Mouse (Mus musculus) retina, postnatal 1 day (tissue): Measurements from ENCODE around the gene AY358078.
"Not testable (repeated sequence)": the region's sequence is repeated elsewhere in the genome, so short reads cannot be mapped to it uniquely, and the experiment has no call there.

Experiments
- DNase-seq: peaks from one replicate; pipeline ENCODE4 v3.0.0-alpha.2; 2012

Gene AY358078

DNA sequence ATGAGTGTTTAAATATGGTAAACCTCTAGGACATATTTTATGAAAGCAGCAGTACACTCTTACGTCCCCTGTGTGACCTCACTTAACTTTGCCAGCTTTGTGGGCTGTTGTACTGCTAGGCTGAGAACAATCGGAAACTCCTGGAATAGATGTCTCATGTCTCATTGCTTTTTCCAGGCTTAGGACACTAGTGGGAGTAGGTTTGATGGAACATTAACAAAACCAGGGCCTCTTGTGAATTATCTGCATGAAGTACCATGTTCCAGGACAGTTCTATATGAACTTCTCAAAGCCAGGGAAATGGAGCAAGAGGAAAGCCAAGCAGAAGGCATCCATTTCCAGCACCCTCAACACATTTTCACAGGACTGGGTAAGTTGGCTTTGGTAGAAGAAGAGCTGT, at the start of gene AY358078:
TSS of gene AY358078 (plus strand) at position 301 of the 400 bp plus-strand sequence.
- DNase-seq, result no peak

DNA sequence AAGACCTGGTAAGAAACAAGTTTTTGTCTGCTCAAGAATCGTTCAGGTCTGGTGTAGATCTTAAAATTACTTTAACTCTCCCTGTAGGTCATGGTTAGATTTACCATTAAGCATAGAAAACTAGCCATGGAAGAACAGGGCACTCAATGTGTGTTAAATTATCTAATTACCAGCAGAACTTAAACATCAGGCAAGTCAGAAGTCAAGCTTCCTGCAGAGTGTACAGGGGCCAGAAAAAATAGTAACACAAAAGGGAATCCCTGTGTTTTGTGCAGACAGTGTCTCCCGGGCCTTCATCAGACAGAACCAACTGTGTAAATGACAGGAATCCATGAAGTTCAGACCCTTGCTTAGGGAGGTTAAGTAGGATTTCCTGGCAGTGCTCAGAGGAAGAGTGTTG, 43.9 kb upstream of the AY358078 start:
- no peak for DNase-seq

DNA sequence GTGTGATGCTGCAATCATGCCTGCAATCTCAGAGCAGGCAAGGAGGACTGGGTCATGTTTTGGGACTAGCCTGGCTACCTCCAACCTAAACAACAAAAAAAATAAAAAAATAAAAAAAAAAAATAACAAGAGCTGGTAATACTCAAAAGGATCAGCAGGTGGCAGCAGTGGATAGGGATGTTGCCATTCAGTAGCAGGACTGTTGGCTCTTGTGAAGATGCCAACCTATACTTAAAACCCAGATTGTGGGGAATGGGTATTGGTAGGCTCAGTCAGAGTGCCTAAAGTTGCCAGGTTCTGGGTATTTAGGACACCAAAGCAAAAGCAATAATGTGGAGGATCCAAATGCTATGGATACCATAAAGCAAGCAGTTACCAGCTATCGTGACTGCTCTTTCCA, 28.5 kb upstream of the AY358078 start:
- DNase-seq, result peak; percentile 25

DNA sequence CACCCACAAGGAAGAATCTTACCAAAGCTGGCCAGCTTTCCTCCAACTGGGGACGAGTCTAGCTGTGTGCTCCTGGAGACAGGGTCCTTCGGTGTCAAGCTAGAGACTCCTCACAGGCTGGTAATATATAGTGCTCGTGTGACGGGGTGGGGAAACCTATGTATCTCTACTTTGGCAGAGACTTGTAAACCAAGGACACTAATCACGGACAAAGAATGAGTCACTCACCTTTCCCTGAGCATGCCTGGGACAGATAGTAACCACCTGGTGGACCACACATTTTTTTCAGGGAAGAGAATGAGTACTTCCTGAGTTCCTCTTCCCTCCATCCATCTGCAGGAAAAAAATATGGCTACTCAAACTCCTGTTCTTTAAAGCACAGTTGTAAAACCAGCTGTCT, 26.4 kb upstream of the AY358078 start, which contains the start of gene Ang4:
TSS of gene Ang4 (minus strand) at position 101 of the 400 bp plus-strand sequence.
- no peak for DNase-seq

DNA sequence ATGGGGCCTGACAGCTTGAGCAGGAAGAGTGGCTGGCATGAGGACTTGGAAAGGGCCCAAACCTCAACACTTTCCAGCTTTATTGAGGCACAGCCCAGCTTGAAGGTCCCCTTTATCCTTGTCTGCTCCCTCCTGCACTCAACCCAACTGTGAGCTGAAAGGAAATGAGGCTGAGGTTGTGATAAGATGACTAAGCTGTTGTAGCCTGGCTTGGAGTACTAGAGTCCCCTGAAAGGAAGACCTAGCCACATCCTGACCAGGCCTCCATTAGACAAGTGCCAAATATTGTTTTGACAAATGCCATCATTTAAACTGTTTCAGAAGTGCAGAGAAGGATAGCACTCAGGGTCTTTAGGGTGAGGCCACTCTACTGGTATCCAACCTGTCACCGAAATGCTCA, 22.1 kb upstream of the AY358078 start:
- DNase-seq, result no peak

DNA sequence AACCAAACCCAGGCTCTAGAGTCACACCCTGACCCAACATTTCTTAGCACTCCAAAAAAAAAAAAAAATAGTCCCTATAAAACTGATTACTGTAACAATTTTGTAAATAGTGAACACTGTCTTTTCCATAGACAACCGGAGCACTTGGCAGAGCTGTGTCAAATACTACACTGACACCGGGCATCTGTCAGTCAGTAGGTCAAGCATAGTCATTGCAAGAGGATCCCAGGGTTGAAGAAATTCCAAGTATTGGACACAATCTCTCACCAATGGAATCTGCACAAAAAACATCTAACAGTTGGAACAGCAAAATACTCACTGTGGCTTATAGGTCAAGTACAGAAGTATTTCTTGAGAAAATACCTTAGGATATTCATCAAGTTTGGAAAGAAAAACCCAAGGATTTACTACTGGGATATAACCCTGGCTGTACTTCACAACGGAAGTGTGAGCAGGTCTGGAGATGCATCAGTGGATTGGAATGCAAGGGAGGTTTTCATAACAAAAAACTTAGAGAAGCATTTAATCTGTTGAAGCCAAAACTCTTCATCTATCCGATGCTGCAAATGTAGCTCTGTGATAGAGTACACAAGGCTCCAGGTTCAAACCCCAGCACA, 20.9 kb upstream of the AY358078 start:
- no peak for DNase-seq

- no peak for DNase-seq
Observed at GRCm38 (mm10) chr14:51786335-51786734, 13.5 kb upstream of the AY358078 start.

DNA sequence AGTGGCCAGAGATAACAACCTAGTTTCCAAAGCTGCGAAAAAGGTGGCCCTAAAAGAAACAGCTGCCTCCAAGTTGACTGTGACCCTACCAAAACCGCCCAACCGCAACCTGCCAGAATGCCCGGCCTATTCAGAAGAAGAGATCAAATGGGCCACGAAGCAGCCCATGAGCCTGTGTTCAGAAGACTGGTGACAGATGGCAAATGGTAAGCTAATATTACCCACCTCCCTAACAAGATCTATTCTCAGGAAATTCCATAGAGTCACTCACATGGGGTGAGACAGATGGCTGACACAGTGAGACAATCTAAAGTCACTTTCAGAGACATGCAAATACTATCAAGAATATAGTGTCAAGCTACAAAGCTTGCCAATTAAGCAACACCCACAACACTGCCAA, 12.8 kb upstream of the AY358078 start:
- peak; percentile 41 for DNase-seq

- DNase-seq, result no peak
Observed at GRCm38 (mm10) chr14:51789196-51789595, 10.7 kb upstream of the AY358078 start.

DNA sequence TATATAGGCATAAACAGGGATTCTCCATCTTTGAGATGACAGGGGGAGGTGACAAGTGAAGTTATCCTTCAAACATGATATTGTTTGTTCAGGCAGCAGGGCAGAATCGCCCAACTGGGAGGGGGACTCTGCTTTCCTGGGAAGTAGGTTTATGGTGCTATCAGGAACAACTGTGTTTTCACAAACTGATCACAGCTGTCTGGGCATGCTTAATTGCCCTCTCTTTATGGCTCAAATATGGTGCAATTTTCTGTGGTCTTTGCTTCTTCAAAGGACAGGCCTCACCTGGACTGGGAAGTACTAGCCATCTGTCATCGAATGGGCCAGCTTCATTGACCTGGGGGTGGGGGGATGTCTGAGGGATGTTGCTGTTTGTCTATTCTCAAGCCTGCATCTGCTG, 5.7 kb upstream of the AY358078 start:
- no peak for DNase-seq

DNA sequence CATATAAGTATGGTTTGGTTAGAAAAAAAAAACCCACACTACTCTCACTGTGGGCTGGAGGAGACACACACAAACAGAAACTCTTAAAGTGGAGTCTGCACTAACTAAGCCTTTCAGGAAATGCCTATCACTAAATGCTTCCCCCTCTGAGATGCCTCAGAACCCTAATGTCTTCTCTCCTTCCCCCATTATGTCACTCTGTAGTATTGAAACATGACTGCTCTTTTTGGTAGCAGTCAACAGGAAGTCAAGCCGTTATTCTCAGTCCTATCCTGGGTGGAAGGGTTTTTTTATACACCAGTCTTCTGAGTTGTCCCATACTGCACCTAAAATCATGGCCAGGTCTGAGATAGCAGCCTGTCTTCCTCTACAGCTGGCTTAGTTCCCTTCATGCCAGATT, 26.8 kb downstream of the AY358078 start:
- DNase-seq, result no peak

DNA sequence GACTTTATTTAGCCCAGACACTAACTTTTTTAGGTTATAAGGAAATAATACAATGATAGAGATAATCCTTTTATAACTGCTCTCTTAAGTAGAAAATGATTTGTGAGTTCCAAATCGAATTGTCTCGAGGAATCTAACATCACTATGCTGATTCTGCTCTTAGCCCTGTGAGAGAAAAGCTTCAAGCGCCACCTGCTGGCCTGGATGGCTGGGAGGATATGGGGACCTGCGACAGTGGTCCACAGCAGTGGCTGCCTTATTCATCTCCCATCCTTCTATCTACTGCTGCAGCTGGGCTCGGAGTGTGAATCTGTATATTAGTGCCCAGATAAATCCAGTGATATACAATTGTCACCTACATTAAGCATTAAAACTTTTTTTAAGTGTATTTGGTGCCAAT, 28.0 kb downstream of the AY358078 start:
- DNase-seq, result peak; percentile 12

- no peak for DNase-seq
Observed at GRCm38 (mm10) chr14:51829188-51829587, 29.3 kb downstream of the AY358078 start.

DNA sequence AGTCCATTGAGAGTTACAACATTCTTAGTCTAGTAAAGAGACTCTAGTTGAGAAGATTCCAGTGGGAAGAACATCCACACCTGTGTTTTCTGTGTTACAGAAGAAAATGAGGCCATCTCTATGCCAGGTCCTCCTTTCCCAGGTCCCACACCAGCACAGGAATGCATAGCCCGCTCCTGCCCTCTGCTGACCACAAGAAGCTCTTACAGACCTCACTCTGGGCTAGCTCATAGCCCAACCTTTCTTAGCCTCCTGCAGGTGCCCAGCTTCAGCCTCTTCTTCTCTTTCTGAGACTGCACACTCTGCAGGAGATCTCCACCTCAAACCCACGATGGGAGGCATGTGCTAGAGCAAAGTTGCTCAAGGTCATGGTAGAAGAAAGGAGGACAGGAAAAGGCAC, 38.6 kb downstream of the AY358078 start:
- DNase-seq, result not testable (repeated sequence)

- no peak for DNase-seq
Observed at GRCm38 (mm10) chr14:51842250-51842649, 42.4 kb downstream of the AY358078 start.

- no peak for DNase-seq
Observed at GRCm38 (mm10) chr14:51842781-51843180, 42.9 kb downstream of the AY358078 start.

GRCm38 (mm10) chr14:51843882-51844281, 44.0 kb downstream of the AY358078 start:
- no peak for DNase-seq

GRCm38 (mm10) chr14:51846566-51846965, 46.7 kb downstream of the AY358078 start:
- no peak for DNase-seq

GRCm38 (mm10) chr14:51851006-51851405, 51.2 kb downstream of the AY358078 start:
- peak; percentile 44 for DNase-seq

- DNase-seq, result no peak
Observed at GRCm38 (mm10) chr14:51853399-51853798, 53.6 kb downstream of the AY358078 start, which contains the start of gene Ear6. Gene Ear6 (plus strand): TSS chr14:51853699.

DNA sequence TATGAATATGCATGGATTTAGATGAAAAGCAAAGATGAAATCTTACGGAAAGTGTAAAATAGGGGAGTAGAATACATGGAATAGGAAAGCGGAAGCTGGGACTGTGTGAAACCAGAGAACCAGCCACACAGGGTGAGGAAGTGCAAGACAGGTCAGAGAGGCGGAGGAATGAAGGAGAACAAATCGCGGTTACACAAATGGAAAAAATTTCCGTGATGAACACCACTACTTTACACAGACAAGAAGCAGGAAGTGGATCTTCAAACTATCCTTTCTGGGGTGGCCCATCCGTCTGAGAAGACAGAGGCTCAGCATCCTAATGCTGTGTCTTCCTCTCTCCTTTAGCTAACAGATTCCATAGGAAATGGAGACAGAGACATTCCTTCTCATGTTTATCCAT, 55.4 kb downstream of the AY358078 start:
- DNase-seq, result not testable (repeated sequence)

- peak; percentile 46 for DNase-seq
Observed at GRCm38 (mm10) chr14:51863603-51864002, 63.8 kb downstream of the AY358078 start.

DNA sequence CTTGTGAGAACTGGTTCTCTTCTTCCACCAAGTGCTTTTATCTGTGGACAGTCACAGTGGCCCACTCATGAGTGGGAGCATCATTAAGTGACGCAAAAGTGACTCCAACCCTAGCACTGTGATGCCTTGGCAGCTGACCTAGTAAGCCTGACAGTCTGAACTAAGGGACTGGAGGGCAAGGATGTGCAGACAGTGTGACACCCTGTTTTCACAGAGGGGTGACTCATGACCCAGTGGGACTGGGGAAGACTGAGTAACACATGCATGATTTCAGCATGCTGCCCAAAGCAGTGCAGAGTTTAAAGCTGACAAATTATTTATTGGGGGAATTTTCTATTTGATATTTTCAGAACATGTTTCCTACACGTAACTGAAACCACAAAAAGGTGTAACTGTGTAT, 70.9 kb downstream of the AY358078 start:
- DNase-seq, result no peak

- no peak for DNase-seq
Observed at GRCm38 (mm10) chr14:51871741-51872140, 71.9 kb downstream of the AY358078 start.
